Mouse (Mus musculus): ENCODE data around the gene Gcm1. TPM values are rescaled to one million over a fixed set of nuclear protein-coding genes. Genes with fewer than 3 reads are reported as not detected.
A peak's percentile ranks its signal among the peaks of the same experiment; 100 is the strongest.

The Gcm1 gene
- polyA plus RNA-seq, 1 experiment from 2014 or later: 0.41 TPM

- no peaks in the 10 kb centered on the region for H3K9me3 ChIP-seq (ENCODE audit: control insufficient read depth, low read length)
Measured at GRCm38 (mm10) chr9:78112770-78113537, 61.2 kb downstream of the Gcm1 start.

GRCm38 (mm10) chr9:78113538-78113885 is 61.8 kb downstream of the Gcm1 start:
- Histone ChIP-seq H3K4me1 (replicated peaks; ENCODE audit: control insufficient read depth, insufficient read depth, low read length) (peaks cover 20% of the 10 kb centered on the region), H3K4me2 (ENCODE audit: low read depth, low read length) (peak overlapping the region; percentile 68), H3K4me3 (ENCODE audit: low read length) (peak overlapping the region; percentile 90), H3K27me3 (ENCODE audit: control insufficient read depth, insufficient read depth, low read depth, low read length) (no peaks in the 10 kb centered on the region), H3K9ac (ENCODE audit: low read length) (peak overlapping the region; percentile 94), H3K9me3 (ENCODE audit: control insufficient read depth, low read length) (no peaks in the 10 kb centered on the region), H3K27ac (ENCODE audit: low read length) (peak overlapping the region; percentile 83), H3K36me3 (ENCODE audit: control insufficient read depth, insufficient read depth, low read length) (no peaks in the 10 kb centered on the region)
- no peak for ATAC-seq (ENCODE audit: low read depth)
- 0% methylated on average over 14 of the region's 14 CpGs for WGBS

More at GRCm38 (mm10) chr9:78112770-78113537, 61.2 kb downstream of the Gcm1 start:
- under 1% methylated on average over 47 of the region's 47 CpGs for WGBS
- Histone ChIP-seq H3K4me3 (ENCODE audit: low read length) (peak overlapping the region; percentile 90), H3K27me3 (ENCODE audit: control insufficient read depth, insufficient read depth, low read depth, low read length) (no peaks in the 10 kb centered on the region), H3K27ac (ENCODE audit: low read length) (peak overlapping the region; percentile 83), H3K4me2 (ENCODE audit: low read depth, low read length) (peak overlapping the region; percentile 68), H3K36me3 (ENCODE audit: control insufficient read depth, insufficient read depth, low read length) (no peaks in the 10 kb centered on the region), H3K9ac (ENCODE audit: low read length) (peak overlapping the region; percentile 94), H3K4me1 (replicated peaks; ENCODE audit: control insufficient read depth, insufficient read depth, low read length) (peaks cover 20% of the 10 kb centered on the region)
- ATAC-seq (ENCODE audit: low read depth): peak; percentile 85

Other genes with a start within 250 kb of the Gcm1 start
- gene Elovl5, start 134.6 kb upstream of the Gcm1 start, polyA plus RNA-seq (2015; fragmentation: Nextera tagmentation; extraction: Ambion mirVana): 94.6 and 96.3 TPM in 2 replicates
- gene Fbxo9, start 57.1 kb downstream of the Gcm1 start, polyA plus RNA-seq (2015; fragmentation: Nextera tagmentation; extraction: Ambion mirVana): 38.6 and 42.9 TPM in 2 replicates
- 18.7 and 21.2 TPM in 2 replicates for gene Ick, start 57.3 kb downstream of the Gcm1 start, polyA plus RNA-seq (2015; fragmentation: Nextera tagmentation; extraction: Ambion mirVana)
- gene Gsta4, start 130.8 kb downstream of the Gcm1 start, polyA plus RNA-seq (2015; fragmentation: Nextera tagmentation; extraction: Ambion mirVana): 87.5 and 105 TPM in 2 replicates
- not detected in 2 replicates for gene Gsta1, start 178.7 kb downstream of the Gcm1 start, polyA plus RNA-seq (2015; fragmentation: Nextera tagmentation; extraction: Ambion mirVana)
- gene Gm3776, start 205.2 kb downstream of the Gcm1 start, polyA plus RNA-seq (2015; fragmentation: Nextera tagmentation; extraction: Ambion mirVana): 0.25 TPM in 1 of 2 replicates, not detected in the other
- not detected in 2 replicates for gene Gm10639, start 238.0 kb downstream of the Gcm1 start, polyA plus RNA-seq (2015; fragmentation: Nextera tagmentation; extraction: Ambion mirVana)